Mouse (Mus musculus): Measurements from ENCODE around the gene 2010003K11Rik. TPM values are rescaled to one million over a fixed set of nuclear protein-coding genes. Genes with fewer than 3 reads are reported as not detected.

Gene 2010003K11Rik
- polyA plus RNA-seq, 1 experiment from 2014 or later: not detected

DNA sequence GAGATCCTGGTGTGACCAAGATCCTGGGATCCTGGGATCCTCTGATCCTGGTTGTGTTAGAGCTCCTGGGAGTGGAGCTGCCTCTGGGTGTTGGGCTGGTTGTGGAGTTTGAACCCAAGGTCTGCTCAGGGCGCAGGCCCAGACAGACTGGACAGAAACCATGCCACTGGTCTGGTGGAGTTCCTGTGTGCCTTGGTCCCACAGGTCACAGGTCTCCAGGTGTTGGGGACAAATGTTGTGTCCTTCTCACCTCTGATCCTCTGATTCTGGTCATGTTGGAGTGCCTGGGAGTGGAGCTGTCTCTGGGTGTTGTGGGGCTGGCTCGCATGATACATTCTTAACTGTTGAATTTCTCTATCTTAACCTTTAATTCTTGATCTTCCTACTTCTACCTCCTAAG is 36.3 kb upstream of the 2010003K11Rik start:
- H3K9me3 ChIP-seq (ENCODE audit: control insufficient read depth, low read depth, low read length): no peaks in the 10 kb centered on the region
- WGBS: 87% methylated on average over 2 of the region's 2 CpGs
- no peaks in the 10 kb centered on the region for H3K36me3 ChIP-seq (ENCODE audit: control insufficient read depth, insufficient read depth, low read length)
- H3K27ac ChIP-seq (ENCODE audit: low read length): no peak overlapping the region
- no peak overlapping the region for H3K4me2 ChIP-seq (replicated peaks; ENCODE audit: low read depth, low read length)
- H3K9ac ChIP-seq (replicated peaks; ENCODE audit: low read depth, low read length): no peak overlapping the region
- no peaks in the 10 kb centered on the region for H3K27me3 ChIP-seq (ENCODE audit: control insufficient read depth, insufficient read depth, low read length)
- no peak for ATAC-seq (ENCODE audit: insufficient number of reproducible peaks, insufficient read depth, low FRiP score, low read depth)
- H3K4me3 ChIP-seq (ENCODE audit: low read depth, low read length): no peak overlapping the region
- H3K4me1 ChIP-seq (ENCODE audit: control insufficient read depth, insufficient read depth, low read length): no peaks in the 10 kb centered on the region

DNA sequence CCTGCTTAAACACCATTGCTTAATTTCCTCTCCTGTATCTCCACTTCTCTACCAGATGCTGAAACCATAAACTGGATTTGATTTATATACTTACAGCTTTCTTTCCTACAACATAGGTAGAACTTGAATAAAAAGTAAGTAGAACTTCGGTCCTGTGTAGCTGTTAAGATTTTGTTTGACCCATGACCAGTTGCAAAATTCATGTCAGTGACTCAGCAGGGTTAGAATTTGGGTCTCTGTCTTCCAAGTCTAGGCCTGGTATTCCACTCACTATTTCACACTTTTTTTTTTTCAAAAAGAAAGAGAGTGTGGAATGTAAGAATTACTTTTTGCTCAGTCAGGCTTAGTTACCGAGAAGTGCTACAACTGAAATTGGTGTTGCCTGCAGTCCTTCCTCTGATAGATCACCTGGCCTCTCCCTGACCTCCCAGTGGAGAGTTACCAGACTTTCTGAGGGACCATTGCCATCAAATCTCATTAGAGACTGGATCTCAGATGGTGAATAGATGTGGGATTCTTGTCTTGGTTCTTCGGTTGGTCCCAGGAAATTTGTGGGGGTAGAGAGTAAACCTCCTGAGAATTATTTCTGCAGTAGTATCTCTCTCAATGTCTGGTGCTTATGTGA is 23.2 kb upstream of the 2010003K11Rik start:
- Histone ChIP-seq H3K9me3 (ENCODE audit: control insufficient read depth, low read depth, low read length) (no peaks in the 10 kb centered on the region), H3K36me3 (ENCODE audit: control insufficient read depth, insufficient read depth, low read length) (no peaks in the 10 kb centered on the region), H3K4me1 (ENCODE audit: control insufficient read depth, insufficient read depth, low read length) (no peaks in the 10 kb centered on the region), H3K4me2 (replicated peaks; ENCODE audit: low read depth, low read length) (no peak overlapping the region), H3K27ac (ENCODE audit: low read length) (no peak overlapping the region), H3K4me3 (ENCODE audit: low read depth, low read length) (no peak overlapping the region), H3K27me3 (ENCODE audit: control insufficient read depth, insufficient read depth, low read length) (no peaks in the 10 kb centered on the region), H3K9ac (replicated peaks; ENCODE audit: low read depth, low read length) (no peak overlapping the region)
- WGBS: 78% methylated on average over 3 of the region's 3 CpGs
- ATAC-seq (ENCODE audit: insufficient number of reproducible peaks, insufficient read depth, low FRiP score, low read depth): no peak

DNA sequence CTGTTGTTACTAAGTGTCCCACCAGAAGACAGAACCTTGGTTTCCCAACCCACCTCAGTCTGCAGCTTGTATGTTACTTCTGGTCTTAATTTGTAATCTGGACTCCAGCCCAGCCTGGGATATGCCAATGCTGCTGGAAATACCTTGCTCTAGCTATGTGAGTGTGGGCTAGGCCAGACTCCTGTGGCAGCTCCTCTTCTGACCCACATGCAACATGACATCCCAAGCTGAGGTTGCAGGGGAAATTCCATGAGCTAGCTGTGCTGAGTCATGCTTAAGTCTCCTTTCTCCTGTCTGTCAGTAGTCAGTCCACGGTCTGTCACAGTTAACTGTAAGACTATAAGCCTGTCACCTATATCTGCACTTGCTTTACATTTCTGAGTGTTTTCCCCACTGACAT is 19.1 kb upstream of the 2010003K11Rik start:
- WGBS: 67% methylated on average over 1 of the region's 1 CpGs

DNA sequence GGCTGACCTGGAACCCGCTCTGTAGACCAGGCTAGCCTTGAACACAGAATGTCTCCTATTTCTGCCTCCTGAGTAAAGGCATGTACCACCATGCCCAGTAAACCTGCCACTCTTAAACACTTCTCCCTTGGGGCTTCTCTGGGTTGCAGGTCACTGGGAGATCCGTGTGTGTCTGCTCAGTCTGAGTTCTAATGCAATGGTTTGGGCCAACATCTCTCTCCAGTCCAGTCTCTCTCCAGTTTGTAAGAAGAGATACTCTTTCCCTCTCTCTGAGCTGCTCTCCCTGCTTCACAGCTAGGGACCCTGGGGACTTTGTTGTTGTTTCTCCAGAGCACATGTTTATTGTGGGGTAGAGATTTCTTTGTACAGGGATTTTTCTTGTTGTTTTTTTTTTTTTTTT is 17.9 kb upstream of the 2010003K11Rik start:
- Histone ChIP-seq H3K27me3 (ENCODE audit: control insufficient read depth, insufficient read depth, low read length) (no peaks in the 10 kb centered on the region), H3K4me2 (replicated peaks; ENCODE audit: low read depth, low read length) (no peak overlapping the region), H3K9me3 (ENCODE audit: control insufficient read depth, low read depth, low read length) (no peaks in the 10 kb centered on the region), H3K4me3 (ENCODE audit: low read depth, low read length) (no peak overlapping the region), H3K9ac (replicated peaks; ENCODE audit: low read depth, low read length) (no peak overlapping the region), H3K4me1 (ENCODE audit: control insufficient read depth, insufficient read depth, low read length) (peaks cover 5% of the 10 kb centered on the region; the same call in 1 of the 2 replicates), H3K36me3 (ENCODE audit: control insufficient read depth, insufficient read depth, low read length) (no peaks in the 10 kb centered on the region), H3K27ac (ENCODE audit: low read length) (no peak overlapping the region)
- ATAC-seq (ENCODE audit: insufficient number of reproducible peaks, insufficient read depth, low FRiP score, low read depth): no peak
- WGBS: 69% methylated on average over 2 of the region's 2 CpGs

More for the DNA sequence above, 19.1 kb upstream of the 2010003K11Rik start:
- no peak overlapping the region for H3K9ac ChIP-seq (replicated peaks; ENCODE audit: low read depth, low read length)
- H3K27me3 ChIP-seq (ENCODE audit: control insufficient read depth, insufficient read depth, low read length): no peaks in the 10 kb centered on the region
- H3K4me2 ChIP-seq (replicated peaks; ENCODE audit: low read depth, low read length): no peak overlapping the region
- H3K4me3 ChIP-seq (ENCODE audit: low read depth, low read length): no peak overlapping the region
- H3K27ac ChIP-seq (ENCODE audit: low read length): no peak overlapping the region
- no peaks in the 10 kb centered on the region for H3K36me3 ChIP-seq (ENCODE audit: control insufficient read depth, insufficient read depth, low read length)
- no peak for ATAC-seq (ENCODE audit: insufficient number of reproducible peaks, insufficient read depth, low FRiP score, low read depth)
- peaks cover 5% of the 10 kb centered on the region; the same call in 1 of the 2 replicates for H3K4me1 ChIP-seq (ENCODE audit: control insufficient read depth, insufficient read depth, low read length)
- no peaks in the 10 kb centered on the region for H3K9me3 ChIP-seq (ENCODE audit: control insufficient read depth, low read depth, low read length)

DNA sequence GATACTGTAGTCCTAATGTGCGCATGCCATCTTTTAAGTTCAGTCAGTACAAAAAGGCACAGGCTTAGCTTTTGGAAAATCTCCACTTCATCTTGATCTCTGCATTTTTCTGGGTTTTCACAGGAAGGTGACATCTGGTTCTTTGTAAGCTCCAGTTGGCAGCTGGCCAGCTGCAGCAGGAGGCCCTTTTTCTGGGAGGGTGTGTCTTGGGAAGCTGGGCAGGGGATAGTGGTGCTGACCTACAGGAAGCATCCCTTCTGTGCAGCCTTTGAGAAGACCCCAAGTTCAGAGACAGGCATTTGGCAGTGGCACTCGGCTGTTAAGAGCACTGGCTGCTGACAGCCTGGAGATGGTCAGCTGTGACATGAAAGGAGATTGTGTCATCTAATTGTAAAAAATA is 17.4 kb upstream of the 2010003K11Rik start:
- Histone ChIP-seq H3K36me3 (ENCODE audit: control insufficient read depth, insufficient read depth, low read length) (no peaks in the 10 kb centered on the region), H3K4me3 (ENCODE audit: low read depth, low read length) (no peak overlapping the region), H3K27ac (ENCODE audit: low read length) (no peak overlapping the region), H3K9ac (replicated peaks; ENCODE audit: low read depth, low read length) (no peak overlapping the region), H3K9me3 (ENCODE audit: control insufficient read depth, low read depth, low read length) (no peaks in the 10 kb centered on the region), H3K27me3 (ENCODE audit: control insufficient read depth, insufficient read depth, low read length) (no peaks in the 10 kb centered on the region), H3K4me1 (ENCODE audit: control insufficient read depth, insufficient read depth, low read length) (peaks cover 9% of the 10 kb centered on the region; the same call in 1 of the 2 replicates), H3K4me2 (replicated peaks; ENCODE audit: low read depth, low read length) (no peak overlapping the region)
- WGBS: 19% methylated on average over 2 of the region's 2 CpGs
- ATAC-seq (ENCODE audit: insufficient number of reproducible peaks, insufficient read depth, low FRiP score, low read depth): no peak

DNA sequence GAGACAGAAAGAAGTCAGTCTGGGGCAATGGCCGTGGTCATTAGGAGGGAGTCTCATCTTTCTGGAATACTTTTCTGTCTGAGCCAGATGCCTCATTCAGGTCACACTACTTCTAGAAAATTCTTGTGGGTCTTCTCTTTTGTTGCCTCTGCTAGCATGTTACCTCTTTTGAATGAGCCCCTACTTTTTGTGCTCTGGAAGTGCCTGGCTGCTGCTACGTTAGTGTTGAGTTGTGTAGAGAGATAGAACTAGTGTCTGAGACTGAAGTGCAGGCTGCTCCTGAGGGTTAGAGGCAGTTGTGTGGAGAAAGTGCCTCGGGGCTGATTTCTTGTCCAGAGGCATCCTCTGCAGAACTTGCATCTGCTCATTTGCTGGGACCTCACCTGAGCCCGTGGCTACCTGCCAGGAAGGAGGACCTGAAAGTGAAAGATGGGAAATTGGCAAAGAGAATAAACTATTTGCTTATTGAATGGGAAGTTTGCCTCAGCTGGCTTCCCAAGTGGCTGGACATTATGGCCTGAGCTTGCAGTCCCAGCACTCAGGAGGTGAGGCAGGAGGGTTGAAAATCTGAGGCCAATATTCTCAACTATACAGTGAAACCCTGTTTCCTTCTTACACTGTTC is 15.0 kb upstream of the 2010003K11Rik start:
- Histone ChIP-seq H3K9ac (replicated peaks; ENCODE audit: low read depth, low read length) (no peak overlapping the region), H3K4me3 (ENCODE audit: low read depth, low read length) (no peak overlapping the region), H3K9me3 (ENCODE audit: control insufficient read depth, low read depth, low read length) (no peaks in the 10 kb centered on the region), H3K4me1 (ENCODE audit: control insufficient read depth, insufficient read depth, low read length) (peaks cover 13% of the 10 kb centered on the region; the same call in 1 of the 2 replicates), H3K27me3 (ENCODE audit: control insufficient read depth, insufficient read depth, low read length) (no peaks in the 10 kb centered on the region), H3K4me2 (replicated peaks; ENCODE audit: low read depth, low read length) (no peak overlapping the region), H3K36me3 (ENCODE audit: control insufficient read depth, insufficient read depth, low read length) (no peaks in the 10 kb centered on the region), H3K27ac (ENCODE audit: low read length) (no peak overlapping the region)
- 72% methylated on average over 4 of the region's 4 CpGs for WGBS
- ATAC-seq (ENCODE audit: insufficient number of reproducible peaks, insufficient read depth, low FRiP score, low read depth): no peak

- ATAC-seq (ENCODE audit: insufficient number of reproducible peaks, insufficient read depth, low FRiP score, low read depth): no peak
- 8% methylated on average over 13 of the region's 13 CpGs for WGBS
- H3K4me3 ChIP-seq (ENCODE audit: low read depth, low read length): peak overlapping the region; percentile 75
- no peaks in the 10 kb centered on the region for H3K36me3 ChIP-seq (ENCODE audit: control insufficient read depth, insufficient read depth, low read length)
- peak overlapping the region; percentile 30; the same call in 1 of the 2 replicates for H3K9ac ChIP-seq (replicated peaks; ENCODE audit: low read depth, low read length)
- H3K27ac ChIP-seq (ENCODE audit: low read length): no peak overlapping the region
- H3K27me3 ChIP-seq (ENCODE audit: control insufficient read depth, insufficient read depth, low read length): no peaks in the 10 kb centered on the region
- no peaks in the 10 kb centered on the region for H3K9me3 ChIP-seq (ENCODE audit: control insufficient read depth, low read depth, low read length)
- H3K4me1 ChIP-seq (ENCODE audit: control insufficient read depth, insufficient read depth, low read length): peaks cover 13% of the 10 kb centered on the region; the same call in 1 of the 2 replicates
- peak overlapping the region; percentile 87 for H3K4me2 ChIP-seq (replicated peaks; ENCODE audit: low read depth, low read length)
Observed at GRCm38 (mm10) chr19:4511116-4511841, 12.9 kb upstream of the 2010003K11Rik start.

- Histone ChIP-seq H3K36me3 (ENCODE audit: control insufficient read depth, insufficient read depth, low read length) (no peaks in the 10 kb centered on the region), H3K9ac (replicated peaks; ENCODE audit: low read depth, low read length) (peak within 1 kb of the TSS; percentile 30; the same call in 1 of the 2 replicates), H3K9me3 (ENCODE audit: control insufficient read depth, low read depth, low read length) (no peaks in the 10 kb centered on the region), H3K4me3 (ENCODE audit: low read depth, low read length) (peak within 1 kb of the TSS; percentile 75), H3K4me1 (ENCODE audit: control insufficient read depth, insufficient read depth, low read length) (peaks cover 9% of the 10 kb centered on the region; the same call in 1 of the 2 replicates), H3K4me2 (replicated peaks; ENCODE audit: low read depth, low read length) (peak within 1 kb of the TSS; percentile 87), H3K27me3 (ENCODE audit: control insufficient read depth, insufficient read depth, low read length) (no peaks in the 10 kb centered on the region), H3K27ac (ENCODE audit: low read length) (no peak within 1 kb of the TSS)
- WGBS: under 1% methylated on average over 81 of the region's 82 CpGs
- peak; percentile 100 for ATAC-seq (ENCODE audit: insufficient number of reproducible peaks, insufficient read depth, low FRiP score, low read depth)
Observed at GRCm38 (mm10) chr19:4509986-4510963, 11.9 kb upstream of the 2010003K11Rik start, which contains the start of gene Pcx. Gene Pcx (plus strand): TSS chr19:4510472.
